Mouse (Mus musculus): ENCODE results near the gene Gab1. TPM values are rescaled to one million over a fixed set of nuclear protein-coding genes. Genes with fewer than 3 reads are reported as not detected.
"Not testable (repeated sequence)": the region's sequence is repeated elsewhere in the genome, so short reads cannot be mapped to it uniquely, and the experiment has no call there.

Gab1 gene
- total RNA-seq, 2 experiments from 2014 or later, result 35.5 to 40.0 TPM

DNA sequence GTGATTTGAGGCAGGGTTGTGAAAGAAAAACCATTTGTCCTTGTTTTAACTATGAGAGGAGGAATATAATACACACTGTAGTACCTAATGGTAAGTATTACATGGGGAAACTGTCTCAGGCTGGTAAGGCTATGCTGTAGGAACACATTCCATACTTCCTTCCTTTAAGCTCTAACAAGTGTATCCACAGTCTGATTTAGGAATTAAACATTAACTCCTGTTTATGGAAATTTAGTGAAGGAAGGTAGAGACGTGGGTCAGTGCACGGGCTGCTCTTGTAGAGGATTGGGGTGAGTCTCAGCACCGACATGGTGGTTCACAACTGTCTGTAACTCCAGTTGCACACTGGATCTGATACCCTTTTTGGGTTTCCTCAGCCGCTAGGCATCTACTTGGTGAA, 100.0 kb downstream of the Gab1 start:
- DNase-seq, result no peak
- intact Hi-C loops (cut with DNase I), result no loop called here

DNA sequence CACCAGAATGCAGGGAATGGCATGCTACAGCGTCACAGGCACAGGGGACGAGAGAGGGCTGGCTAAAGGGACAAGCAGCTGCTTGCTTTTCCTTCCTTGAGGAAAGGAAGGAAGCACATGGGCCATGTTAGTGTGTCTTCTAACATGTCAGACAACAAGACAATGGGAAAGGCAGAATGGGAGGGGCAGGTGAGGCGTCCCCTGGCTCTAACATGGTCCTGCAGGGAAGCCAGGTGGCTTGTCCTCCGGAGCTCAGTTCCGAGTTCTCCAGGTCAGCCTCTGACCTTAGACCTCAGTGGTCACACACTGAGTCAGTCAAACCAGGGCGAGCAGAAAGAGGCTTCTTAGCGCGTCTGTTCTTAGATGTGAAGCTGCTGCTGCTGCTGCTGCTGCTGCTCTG, 103.9 kb downstream of the Gab1 start:
- intact Hi-C loops (cut with DNase I), result loop anchor here (5.0 kb wide), 1 partner anchor 36 kb away; no protein-coding TSS in a partner anchor
- DNase-seq, result no peak

GRCm38 (mm10) chr8:80772732-80773460, 107.4 kb downstream of the Gab1 start:
- intact Hi-C loops (cut with DNase I), result loop anchor here (1.0 to 5.0 kb wide), 2 partner anchors 106 to 224 kb away; no protein-coding TSS in a partner anchor
- DNase-seq, result peak in 1 of 2 experiments; percentile 15

DNA sequence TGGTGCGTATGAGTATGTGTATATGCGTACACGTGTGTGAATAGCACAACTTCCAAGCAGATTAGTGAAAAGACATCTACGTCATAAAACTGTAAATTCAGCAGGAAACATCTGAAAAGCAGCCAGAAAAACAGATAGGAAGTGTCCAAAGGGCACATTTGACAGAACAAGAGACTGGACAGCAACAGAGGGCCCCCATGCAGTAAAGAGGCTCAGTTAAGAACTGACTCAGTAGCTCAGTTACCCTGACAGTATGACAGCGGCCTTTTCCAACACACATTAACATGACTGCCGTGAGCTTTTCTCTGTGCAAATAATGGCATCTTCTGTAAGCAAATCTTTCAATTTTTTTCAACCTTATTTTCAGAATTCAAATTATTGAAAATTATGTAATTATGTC, 111.9 kb downstream of the Gab1 start:
- intact Hi-C loops (cut with DNase I), result no loop called here
- no peak for DNase-seq

- intact Hi-C loops (cut with DNase I), result loop anchor here (1.0 to 2.0 kb wide), 2 partner anchors 126 to 239 kb away; no protein-coding TSS in a partner anchor
- DNase-seq, result peak; percentile 83 to 90
These were observed 127.2 kb downstream of the Gab1 start for GRCm38 (mm10) chr8:80753017-80753715.

GRCm38 (mm10) chr8:80752429-80752828, 127.9 kb downstream of the Gab1 start:
- DNase-seq, result no peak
- intact Hi-C loops (cut with DNase I), result loop anchor here (2.0 kb wide), 1 partner anchor 126 kb away; no protein-coding TSS in a partner anchor

DNA sequence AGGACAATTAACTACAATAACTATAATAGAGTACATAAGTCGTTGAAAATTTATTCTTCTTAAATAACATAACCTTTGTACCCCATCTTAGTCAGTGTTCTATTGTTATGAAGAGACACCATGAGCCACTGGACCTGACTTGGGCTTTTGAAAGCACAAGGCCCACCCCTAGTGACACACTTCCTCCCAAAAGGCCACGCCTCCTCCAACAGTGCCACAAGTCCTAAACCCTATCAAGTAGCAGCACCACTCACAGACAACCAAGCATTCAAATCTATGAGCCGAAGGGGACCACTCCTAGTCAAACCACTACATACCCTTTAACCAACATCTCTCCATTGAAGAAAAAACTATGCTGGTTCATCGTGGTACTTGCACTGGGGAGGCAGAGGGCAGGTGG, 131.2 kb downstream of the Gab1 start:
- intact Hi-C loops (cut with DNase I), result no loop called here
- no peak for DNase-seq

GRCm38 (mm10) chr8:80739932-80740331, 140.4 kb downstream of the Gab1 start:
- DNase-seq, result no peak
- intact Hi-C loops (cut with DNase I), result no loop called here

DNA sequence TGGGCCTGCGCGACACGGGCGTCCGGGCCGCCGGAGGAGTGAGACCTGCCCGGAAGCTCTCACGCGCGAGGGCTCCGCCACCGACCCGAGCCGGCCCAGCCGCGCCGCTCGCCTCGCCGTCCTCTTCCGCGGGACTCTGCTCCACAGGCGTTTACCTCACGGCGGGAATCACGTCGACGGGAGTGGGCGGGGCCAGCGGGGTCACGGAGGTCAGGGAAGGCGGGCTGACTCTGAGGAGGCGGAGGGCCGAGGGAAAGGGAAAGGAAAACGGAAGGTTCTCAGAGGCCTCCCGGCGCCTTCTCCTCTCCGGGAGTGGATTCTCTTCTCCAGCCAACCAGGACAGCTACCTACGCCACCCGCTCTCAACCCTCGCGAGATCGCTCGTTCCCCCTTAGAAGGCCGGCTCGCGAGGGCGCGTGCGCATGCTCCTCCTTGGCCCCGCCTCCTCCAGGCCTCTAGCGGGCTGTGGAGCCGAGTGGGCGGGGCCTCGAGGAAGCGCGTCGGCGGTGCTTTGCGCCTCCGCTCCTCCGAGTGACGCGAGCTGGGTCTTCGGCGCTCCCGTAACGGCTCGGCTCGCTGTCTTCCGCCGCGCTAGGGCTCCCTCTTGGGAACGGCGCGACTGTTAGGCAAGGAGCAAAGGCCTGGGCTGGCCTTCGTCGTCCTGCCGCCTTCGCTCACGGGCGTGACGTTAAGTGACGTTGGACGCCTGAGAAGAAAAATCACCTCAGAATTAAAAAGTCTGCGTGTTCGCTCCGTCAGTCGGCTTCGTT, 141.0 kb downstream of the Gab1 start, which contains the start of gene Smarca5:
Gene Smarca5, minus strand, starts transcription at position 343 of the 770 bp plus-strand sequence.
- intact Hi-C loops (cut with DNase I), result not testable (repeated sequence)
- DNase-seq, result peak; percentile 94 to 95

- peak; percentile 44 to 47 for DNase-seq
- intact Hi-C loops (cut with DNase I), result no loop called here
These were observed 141.7 kb downstream of the Gab1 start for GRCm38 (mm10) chr8:80738388-80739154.

- peak; percentile 42 to 45 for DNase-seq
- intact Hi-C loops (cut with DNase I), result no loop called here
These were observed 142.3 kb downstream of the Gab1 start for GRCm38 (mm10) chr8:80738046-80738387.

- intact Hi-C loops (cut with DNase I), result no loop called here
- no peak for DNase-seq
These were observed 148.0 kb downstream of the Gab1 start for GRCm38 (mm10) chr8:80732326-80732725.

- DNase-seq, result no peak
- intact Hi-C loops (cut with DNase I), result no loop called here
These were observed 165.9 kb downstream of the Gab1 start for GRCm38 (mm10) chr8:80714461-80714860.

Other genes with a start within 250 kb of the Gab1 start
- 10 to 100 TPM; 39.8 to 41.2 TPM for gene Smarca5, start 141.0 kb downstream of the Gab1 start, total RNA-seq (2021)
- 10 to 100 TPM; 19.8 to 19.9 TPM for gene Usp38, start 134.4 kb upstream of the Gab1 start, total RNA-seq (2021)